Mouse (Mus musculus): ENCODE results near the gene Wnt5a. TPM values are rescaled to one million over a fixed set of nuclear protein-coding genes. Genes with fewer than 3 reads are reported as not detected.

Gene Wnt5a
- polyA plus RNA-seq, 1 experiment from 2014 or later = 21.0 TPM

DNA sequence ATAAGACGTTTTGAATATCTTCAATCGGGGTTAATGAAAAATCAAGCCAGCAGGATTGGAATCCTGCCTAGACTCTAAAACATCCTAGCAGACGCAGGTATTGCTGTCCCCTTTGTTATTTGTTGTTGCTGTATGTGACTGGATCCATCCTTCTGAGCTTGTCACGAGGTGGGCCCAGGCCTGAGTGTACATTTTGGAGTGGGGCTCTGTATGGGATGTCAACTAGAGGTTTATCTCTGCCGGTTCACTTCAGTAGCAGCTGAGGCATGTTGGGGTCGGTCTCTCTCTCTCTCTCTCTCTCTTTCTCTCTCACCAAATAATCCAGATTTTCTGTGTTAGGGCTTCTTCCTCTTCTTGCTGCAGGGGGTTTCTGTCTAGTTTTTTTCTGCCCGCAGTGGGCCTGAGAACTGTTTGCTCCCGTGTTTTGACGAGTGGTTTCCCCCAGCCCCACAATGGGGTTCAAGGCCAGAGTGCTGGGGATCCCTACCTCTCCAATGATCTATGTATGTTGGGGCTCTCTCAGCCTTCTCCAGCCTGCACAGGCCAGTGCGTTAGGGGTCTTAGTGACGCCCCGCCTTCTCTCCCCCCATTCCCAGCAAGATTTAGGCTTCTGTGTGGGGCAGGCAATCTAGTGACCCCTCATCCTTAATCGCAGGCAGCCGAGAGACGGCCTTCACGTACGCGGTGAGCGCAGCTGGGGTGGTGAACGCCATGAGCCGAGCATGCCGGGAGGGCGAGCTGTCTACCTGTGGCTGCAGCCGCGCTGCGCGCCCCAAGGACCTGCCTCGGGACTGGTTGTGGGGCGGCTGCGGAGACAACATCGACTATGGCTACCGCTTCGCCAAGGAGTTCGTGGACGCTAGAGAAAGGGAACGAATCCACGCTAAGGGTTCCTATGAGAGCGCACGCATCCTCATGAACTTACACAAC is 13.3 kb downstream of the Wnt5a start:
- Histone ChIP-seq H3K9ac (ENCODE audit: low read length) (no peak overlapping the region), H3K27ac (ENCODE audit: low read length) (no peak overlapping the region), H3K4me1 (ENCODE audit: control insufficient read depth, insufficient read depth, low read length) (no peaks in the 10 kb centered on the region), H3K36me3 (ENCODE audit: control insufficient read depth, insufficient read depth, low read length) (peaks cover 6% of the 10 kb centered on the region; the same call in 1 of the 2 replicates), H3K4me2 (ENCODE audit: low read depth, low read length) (no peak overlapping the region), H3K27me3 (ENCODE audit: control insufficient read depth, insufficient read depth, low read length) (peaks cover 2% of the 10 kb centered on the region; the same call in 1 of the 2 replicates), H3K9me3 (replicated peaks; ENCODE audit: control insufficient read depth, low read length) (no peaks in the 10 kb centered on the region), H3K4me3 (replicated peaks; ENCODE audit: low read length) (no peak overlapping the region)
- ATAC-seq (ENCODE audit: insufficient read depth, low FRiP score) = no peak
- WGBS = 66% methylated on average over 39 of the region's 39 CpGs

GRCm38 (mm10) chr14:28521106-28521505 is 16.6 kb downstream of the Wnt5a start:
- WGBS = 86% methylated on average over 1 of the region's 1 CpGs
- Histone ChIP-seq H3K9ac (ENCODE audit: low read length) (no peak overlapping the region), H3K27ac (ENCODE audit: low read length) (no peak overlapping the region), H3K36me3 (ENCODE audit: control insufficient read depth, insufficient read depth, low read length) (peaks cover 6% of the 10 kb centered on the region; the same call in 1 of the 2 replicates), H3K4me3 (replicated peaks; ENCODE audit: low read length) (no peak overlapping the region), H3K4me2 (ENCODE audit: low read depth, low read length) (no peak overlapping the region), H3K9me3 (replicated peaks; ENCODE audit: control insufficient read depth, low read length) (no peaks in the 10 kb centered on the region), H3K4me1 (ENCODE audit: control insufficient read depth, insufficient read depth, low read length) (no peaks in the 10 kb centered on the region), H3K27me3 (ENCODE audit: control insufficient read depth, insufficient read depth, low read length) (no peaks in the 10 kb centered on the region)
- ATAC-seq (ENCODE audit: insufficient read depth, low FRiP score) = no peak

GRCm38 (mm10) chr14:28522611-28523010 is 18.1 kb downstream of the Wnt5a start:
- WGBS = 79% methylated on average over 21 of the region's 21 CpGs
- Histone ChIP-seq H3K36me3 (ENCODE audit: control insufficient read depth, insufficient read depth, low read length) (peaks cover 6% of the 10 kb centered on the region; the same call in 1 of the 2 replicates), H3K9me3 (replicated peaks; ENCODE audit: control insufficient read depth, low read length) (no peaks in the 10 kb centered on the region), H3K4me1 (ENCODE audit: control insufficient read depth, insufficient read depth, low read length) (no peaks in the 10 kb centered on the region), H3K4me3 (replicated peaks; ENCODE audit: low read length) (no peak overlapping the region), H3K27ac (ENCODE audit: low read length) (no peak overlapping the region), H3K9ac (ENCODE audit: low read length) (no peak overlapping the region), H3K4me2 (ENCODE audit: low read depth, low read length) (no peak overlapping the region), H3K27me3 (ENCODE audit: control insufficient read depth, insufficient read depth, low read length) (no peaks in the 10 kb centered on the region)
- ATAC-seq (ENCODE audit: insufficient read depth, low FRiP score) = peak; percentile 44; the same call in 1 of the 2 replicates

GRCm38 (mm10) chr14:28525566-28525965 is 21.0 kb downstream of the Wnt5a start:
- H3K4me2 ChIP-seq (ENCODE audit: low read depth, low read length) = no peak overlapping the region
- no peak overlapping the region for H3K9ac ChIP-seq (ENCODE audit: low read length)
- no peaks in the 10 kb centered on the region for H3K27me3 ChIP-seq (ENCODE audit: control insufficient read depth, insufficient read depth, low read length)
- H3K4me3 ChIP-seq (replicated peaks; ENCODE audit: low read length) = no peak overlapping the region
- ATAC-seq (ENCODE audit: insufficient read depth, low FRiP score) = no peak
- no peaks in the 10 kb centered on the region for H3K4me1 ChIP-seq (ENCODE audit: control insufficient read depth, insufficient read depth, low read length)
- H3K36me3 ChIP-seq (ENCODE audit: control insufficient read depth, insufficient read depth, low read length) = peaks cover 6% of the 10 kb centered on the region; the same call in 1 of the 2 replicates
- no peaks in the 10 kb centered on the region for H3K9me3 ChIP-seq (replicated peaks; ENCODE audit: control insufficient read depth, low read length)
- H3K27ac ChIP-seq (ENCODE audit: low read length) = no peak overlapping the region
- 49% methylated on average over 1 of the region's 1 CpGs for WGBS

DNA sequence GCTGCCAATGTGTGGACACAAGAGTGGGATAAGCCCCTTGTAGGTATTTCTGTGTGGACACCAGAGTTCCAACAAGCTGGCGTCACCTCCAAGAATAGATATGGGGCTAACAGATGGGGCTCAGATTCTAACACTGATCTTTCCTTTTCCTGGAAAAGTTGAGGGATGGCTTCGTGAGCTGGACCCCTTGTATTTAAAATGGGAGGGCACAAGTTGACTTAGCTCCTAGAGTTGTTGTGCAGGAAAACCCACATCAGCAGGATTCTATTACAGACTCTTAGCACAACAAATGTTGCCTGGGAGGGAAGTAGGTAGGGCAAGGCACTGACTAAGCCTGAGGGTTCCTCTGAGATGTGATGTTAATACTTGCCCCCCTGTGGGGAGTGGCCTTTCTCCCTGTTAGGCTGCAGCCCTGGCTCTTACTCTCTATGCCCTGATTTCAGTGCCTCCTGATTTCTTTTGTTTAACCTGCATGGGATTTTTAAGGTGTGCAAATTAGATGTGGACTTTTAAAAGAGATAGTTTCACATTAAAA is 23.7 kb downstream of the Wnt5a start:
- ATAC-seq (ENCODE audit: insufficient read depth, low FRiP score) = no peak
- WGBS = 75% methylated on average over 2 of the region's 2 CpGs
- Histone ChIP-seq H3K9me3 (replicated peaks; ENCODE audit: control insufficient read depth, low read length) (no peaks in the 10 kb centered on the region), H3K9ac (ENCODE audit: low read length) (no peak overlapping the region), H3K4me2 (ENCODE audit: low read depth, low read length) (no peak overlapping the region), H3K27me3 (ENCODE audit: control insufficient read depth, insufficient read depth, low read length) (no peaks in the 10 kb centered on the region), H3K36me3 (ENCODE audit: control insufficient read depth, insufficient read depth, low read length) (no peaks in the 10 kb centered on the region), H3K4me3 (replicated peaks; ENCODE audit: low read length) (no peak overlapping the region), H3K27ac (ENCODE audit: low read length) (no peak overlapping the region), H3K4me1 (ENCODE audit: control insufficient read depth, insufficient read depth, low read length) (0 out of 2 replicates have a peak, but pooled peaks cover 4% of the 10 kb centered on the region)

- Histone ChIP-seq H3K4me1 (ENCODE audit: control insufficient read depth, insufficient read depth, low read length) (0 out of 2 replicates have a peak, but pooled peaks cover 4% of the 10 kb centered on the region), H3K27me3 (ENCODE audit: control insufficient read depth, insufficient read depth, low read length) (no peaks in the 10 kb centered on the region; the same call in 1 of the 2 replicates), H3K9ac (ENCODE audit: low read length) (no peak overlapping the region), H3K4me3 (replicated peaks; ENCODE audit: low read length) (no peak overlapping the region), H3K4me2 (ENCODE audit: low read depth, low read length) (no peak overlapping the region), H3K36me3 (ENCODE audit: control insufficient read depth, insufficient read depth, low read length) (no peaks in the 10 kb centered on the region), H3K27ac (ENCODE audit: low read length) (no peak overlapping the region), H3K9me3 (replicated peaks; ENCODE audit: control insufficient read depth, low read length) (no peaks in the 10 kb centered on the region)
- WGBS = 38% methylated on average over 1 of the region's 1 CpGs
- no peak for ATAC-seq (ENCODE audit: insufficient read depth, low FRiP score)
Observed at GRCm38 (mm10) chr14:28531531-28531930, 27.0 kb downstream of the Wnt5a start.

- Histone ChIP-seq H3K36me3 (ENCODE audit: control insufficient read depth, insufficient read depth, low read length) (no peaks in the 10 kb centered on the region), H3K27ac (ENCODE audit: low read length) (no peak overlapping the region), H3K4me3 (replicated peaks; ENCODE audit: low read length) (no peak overlapping the region), H3K9me3 (replicated peaks; ENCODE audit: control insufficient read depth, low read length) (no peaks in the 10 kb centered on the region), H3K4me2 (ENCODE audit: low read depth, low read length) (no peak overlapping the region), H3K4me1 (ENCODE audit: control insufficient read depth, insufficient read depth, low read length) (0 out of 2 replicates have a peak, but pooled peaks cover 4% of the 10 kb centered on the region), H3K9ac (ENCODE audit: low read length) (no peak overlapping the region), H3K27me3 (ENCODE audit: control insufficient read depth, insufficient read depth, low read length) (no peaks in the 10 kb centered on the region; the same call in 1 of the 2 replicates)
- WGBS = 80% methylated on average over 11 of the region's 11 CpGs
- ATAC-seq (ENCODE audit: insufficient read depth, low FRiP score) = no peak
Observed at GRCm38 (mm10) chr14:28532943-28533342, 28.4 kb downstream of the Wnt5a start.

GRCm38 (mm10) chr14:28533876-28534275 is 29.3 kb downstream of the Wnt5a start:
- ATAC-seq (ENCODE audit: insufficient read depth, low FRiP score) = no peak
- no peak overlapping the region for H3K9ac ChIP-seq (ENCODE audit: low read length)
- 0 out of 2 replicates have a peak, but pooled peaks cover 4% of the 10 kb centered on the region for H3K4me1 ChIP-seq (ENCODE audit: control insufficient read depth, insufficient read depth, low read length)
- H3K27me3 ChIP-seq (ENCODE audit: control insufficient read depth, insufficient read depth, low read length) = no peaks in the 10 kb centered on the region; the same call in 1 of the 2 replicates
- 82% methylated on average over 2 of the region's 2 CpGs for WGBS
- H3K4me2 ChIP-seq (ENCODE audit: low read depth, low read length) = no peak overlapping the region
- no peaks in the 10 kb centered on the region for H3K9me3 ChIP-seq (replicated peaks; ENCODE audit: control insufficient read depth, low read length)
- H3K36me3 ChIP-seq (ENCODE audit: control insufficient read depth, insufficient read depth, low read length) = no peaks in the 10 kb centered on the region
- no peak overlapping the region for H3K4me3 ChIP-seq (replicated peaks; ENCODE audit: low read length)
- H3K27ac ChIP-seq (ENCODE audit: low read length) = no peak overlapping the region

- ATAC-seq (ENCODE audit: insufficient read depth, low FRiP score) = no peak
Observed at GRCm38 (mm10) chr14:28535814-28536213, 31.3 kb downstream of the Wnt5a start.

More at GRCm38 (mm10) chr14:28535814-28536213, 31.3 kb downstream of the Wnt5a start:
- H3K4me1 ChIP-seq (ENCODE audit: control insufficient read depth, insufficient read depth, low read length) = 0 out of 2 replicates have a peak, but pooled peaks cover 4% of the 10 kb centered on the region
- 64% methylated on average over 4 of the region's 4 CpGs for WGBS
- no peak overlapping the region for H3K4me3 ChIP-seq (replicated peaks; ENCODE audit: low read length)
- no peaks in the 10 kb centered on the region; the same call in 1 of the 2 replicates for H3K27me3 ChIP-seq (ENCODE audit: control insufficient read depth, insufficient read depth, low read length)
- no peaks in the 10 kb centered on the region for H3K9me3 ChIP-seq (replicated peaks; ENCODE audit: control insufficient read depth, low read length)
- no peak overlapping the region for H3K27ac ChIP-seq (ENCODE audit: low read length)
- no peaks in the 10 kb centered on the region for H3K36me3 ChIP-seq (ENCODE audit: control insufficient read depth, insufficient read depth, low read length)
- no peak overlapping the region for H3K9ac ChIP-seq (ENCODE audit: low read length)
- no peak overlapping the region for H3K4me2 ChIP-seq (ENCODE audit: low read depth, low read length)
